In the genomic region with DNA sequence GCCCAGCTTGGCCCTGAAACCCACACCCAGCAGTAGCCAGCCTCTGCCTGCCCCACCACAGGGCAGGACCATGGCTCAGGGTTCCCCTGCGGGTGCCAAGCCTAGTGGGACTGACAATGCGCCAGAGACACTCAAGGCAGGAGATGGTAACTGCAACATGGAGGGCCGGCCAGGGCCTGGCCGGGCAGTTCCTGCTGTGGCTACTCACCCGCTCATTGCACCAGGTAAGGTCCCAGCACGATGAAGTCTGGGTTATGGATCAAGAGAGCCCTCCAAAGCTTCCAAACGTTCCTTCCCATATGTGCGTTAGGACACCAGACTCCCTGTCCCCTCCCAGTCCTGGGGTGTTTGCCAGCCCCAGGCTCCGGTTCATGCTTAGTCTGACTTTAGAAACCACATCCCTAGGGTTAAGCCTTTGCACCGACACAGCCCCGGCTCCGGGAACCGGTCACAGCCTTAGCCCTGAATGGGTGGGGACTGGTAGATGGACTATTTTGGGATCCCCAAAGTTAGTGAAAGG, we compare ENCODE assay signal across 8 mouse cellular contexts. TPM values are rescaled to one million over a fixed set of nuclear protein-coding genes. Genes with fewer than 3 reads are reported as not detected.
DNase-seq lines count a peak whose midpoint lies in the region; ATAC-seq and TF ChIP-seq lines count a peak whose summit lies in the region.

No protein-coding gene starts in this region.

- WGBS in intestine, postnatal 0 days, result 62% methylated on average over 13 of the region's 13 CpGs

- H3K4me3 ChIP-seq in gastrocnemius, adult 2 months, result peak overlapping the region; percentile 65
- no peak overlapping the region for H3K4me3 ChIP-seq in intestine, postnatal 0 days (ENCODE audit: low read depth, low read length)

- peak overlapping the region; percentile 62 for H3K4me2 ChIP-seq in intestine, postnatal 0 days (replicated peaks; ENCODE audit: low read depth)

- H3K9ac ChIP-seq in intestine, postnatal 0 days (ENCODE audit: low read depth, low read length), result no peak overlapping the region

- TF ChIP-seq CTCF in gastrocnemius, adult 2 months (IDR thresholded peaks at IDR 0.05), result no peak
- no peak for TF ChIP-seq CTCF in intestine, postnatal 0 days (IDR thresholded peaks at IDR 0.05; ENCODE audit: low read depth)

- H3K27me3 ChIP-seq in intestine, postnatal 0 days (replicated peaks; ENCODE audit: control insufficient read depth, insufficient read depth, low read length), result 0 out of 2 replicates have a peak, but pooled peaks cover 5% of the 10 kb centered on the region
- H3K27me3 ChIP-seq in splenic B cell, adult 2 months (ENCODE audit: control insufficient read depth, insufficient read depth, low read length, poor library complexity, severe bottlenecking), result no peaks in the 10 kb centered on the region

- peak; percentile 61 for DNase-seq in gastrocnemius, adult 2 months
- no peak for DNase-seq in gastrocnemius, adult 8-10 months (ENCODE audit: low spot score in 2 of 2)
- peak; percentile 49 for DNase-seq in thymus, postnatal 4 days
- no peak for DNase-seq in thymus, postnatal 25 days
- peak; percentile 38 for DNase-seq in splenic B cell, adult 2 months (ENCODE audit: low read depth, low spot score)
- DNase-seq in adrenal gland, postnatal 25 days, result no peak

- ATAC-seq in intestine, postnatal 0 days, result no peak
- no peak for ATAC-seq in megakaryocyte-erythroid progenitor cell, adult 5-6 weeks (replicated peaks; ENCODE audit: low FRiP score, low TSS enrichment, poor library complexity, severe bottlenecking)

- no peaks in the 10 kb centered on the region for H3K4me1 ChIP-seq in intestine, postnatal 0 days (replicated peaks; ENCODE audit: control insufficient read depth, insufficient read depth, low read length)

- H3K27ac ChIP-seq in gastrocnemius, adult 2 months, result peak overlapping the region; percentile 71
- H3K27ac ChIP-seq in intestine, postnatal 0 days (ENCODE audit: low read depth, low read length), result no peak overlapping the region

- intact Hi-C loops in gastrocnemius, adult 2 months (cut with DNase I), result loop anchor here (5.0 kb wide), 1 partner anchor 100 kb away; the partner anchor contains the start of gene Zscan20

- no peaks in the 10 kb centered on the region; the same call in 1 of the 2 replicates for H3K36me3 ChIP-seq in intestine, postnatal 0 days (ENCODE audit: control insufficient read depth, insufficient read depth)
- no peaks in the 10 kb centered on the region for H3K36me3 ChIP-seq in splenic B cell, adult 2 months (ENCODE audit: control insufficient read depth, insufficient read depth, low read length, poor library complexity, severe bottlenecking)

- no peaks in the 10 kb centered on the region for H3K9me3 ChIP-seq in intestine, postnatal 0 days (ENCODE audit: control insufficient read depth)

RNA-seq across cellular contexts. Expression of gene A3galt2, which starts 43.0 kb away (rescaled TPM):
- under 1 TPM; 0.10 to 0.14 TPM for total RNA-seq in gastrocnemius, adult 2 months (2021)
- not detected for total RNA-seq in gastrocnemius, adult 8-10 months (2022)
- not detected in 2 replicates for polyA plus RNA-seq in intestine, postnatal 0 days (2015; fragmentation: Nextera tagmentation; extraction: Ambion mirVana)
- 0.27 TPM in 1 of 2 replicates, not detected in the other for total RNA-seq in adrenal gland, postnatal 25 days (2021)
- 0.31 TPM in 1 of 2 replicates, not detected in the other for total RNA-seq in megakaryocyte-erythroid progenitor cell, adult 5-6 weeks (2014; fragmentation: Nextera tagmentation)
- total RNA-seq in megakaryocyte-erythroid progenitor cell, adult 5-6 weeks (2017), result not detected in 2 replicates

RNA-seq across cellular contexts. Expression of gene Phc2, which starts 57.7 kb away (rescaled TPM):
- 10 to 100 TPM; 17.3 to 25.1 TPM for total RNA-seq in gastrocnemius, adult 2 months (2021)
- 10 to 100 TPM; 12.3 to 18.1 (median 14.6) TPM for total RNA-seq in gastrocnemius, adult 8-10 months (2022)
- polyA plus RNA-seq in intestine, postnatal 0 days (2015; fragmentation: Nextera tagmentation; extraction: Ambion mirVana), result 22.9 and 25.4 TPM in 2 replicates
- 67.8 and 70.3 TPM in 2 replicates for total RNA-seq in adrenal gland, postnatal 25 days (2021)
- 56.5 and 63.9 TPM in 2 replicates for total RNA-seq in megakaryocyte-erythroid progenitor cell, adult 5-6 weeks (2014; fragmentation: Nextera tagmentation)
- 14.5 and 18.1 TPM in 2 replicates for total RNA-seq in megakaryocyte-erythroid progenitor cell, adult 5-6 weeks (2017)

Comparison
In these comparisons a context has a peak if more than half of its experiments do, and no peak if none do; other contexts are left out.
1. DNase-seq: peak in gastrocnemius, adult 2 months (single experiment), thymus, postnatal 4 days (single experiment) and splenic B cell, adult 2 months (single experiment); none in gastrocnemius, adult 8-10 months (0 of 2), thymus, postnatal 25 days (single experiment) and adrenal gland, postnatal 25 days (single experiment).